Mouse (Mus musculus) heart, embryonic 16.5 days (tissue): Measurements from ENCODE around the gene Ccdc42. TPM values are rescaled to one million over a fixed set of nuclear protein-coding genes. Genes with fewer than 3 reads are reported as not detected.

ENCODE experiments used
- ATAC-seq: fragments of 200-750 bp; cut with Nextera tagmentation; replicated peaks from 2 replicates; pipeline ENCODE4 v1.8.0; 2017; ENCODE audit warnings: moderate number of reproducible peaks; ENCODE audit not compliant: insufficient read depth, low FRiP score; ENCODE audit errors: extremely low read depth
- H3K27ac ChIP-seq: fragments of 300-500 bp; sonication (generic); 2 replicates; pipeline ENCODE4 v1.5.1; 2014; ENCODE audit warnings: mild to moderate bottlenecking, low read length, control low read depth, moderate library complexity
- H3K27me3 ChIP-seq: fragments of 300-500 bp; sonication (generic); 2 replicates; pipeline ENCODE4 v1.6.1; 2014; ENCODE audit warnings: low read length, mixed read lengths; ENCODE audit not compliant: control insufficient read depth, insufficient read depth
- H3K36me3 ChIP-seq: fragments of 300-500 bp; sonication (generic); 2 replicates; pipeline ENCODE4 v1.6.1; 2014; ENCODE audit not compliant: control insufficient read depth, insufficient read depth
- H3K4me1 ChIP-seq: fragments of 300-500 bp; sonication (generic); 2 replicates; pipeline ENCODE4 v1.6.1; 2014; ENCODE audit warnings: low read length, mixed read lengths; ENCODE audit not compliant: control insufficient read depth, insufficient read depth
- H3K4me2 ChIP-seq: fragments of 300-500 bp; sonication (generic); 2 replicates; pipeline ENCODE4 v1.6.1; 2014; ENCODE audit warnings: low read depth, mild to moderate bottlenecking, control low read depth, low read length
- H3K4me3 ChIP-seq: fragments of 300-500 bp; sonication (generic); 2 replicates; pipeline ENCODE4 v1.5.1; 2014; ENCODE audit warnings: mild to moderate bottlenecking, control low read depth, low read length
- H3K9ac ChIP-seq: fragments of 300-500 bp; sonication (generic); 2 replicates; pipeline ENCODE4 v1.6.1; 2014; ENCODE audit warnings: low read length, control low read depth
- H3K9me3 ChIP-seq: fragments of 300-500 bp; sonication (generic); replicated peaks from 2 replicates; pipeline ENCODE4 v1.6.1; 2016; ENCODE audit warnings: low read length; ENCODE audit not compliant: control insufficient read depth
- WGBS: fragments of 180-500 bp; shearing (Covaris S2); extraction: QIAGEN DNeasy Blood & Tissue Kit; methylation state at CpG from one replicate; pipeline ENCODE4 v1.1.7; 2014; 5-methylcytosine and 5-hydroxymethylcytosine counted together
- polyA plus RNA-seq: library from polyadenylated mRNA; unstranded; fragments of >200 nt; fragmentation: Nextera tagmentation; extraction: Ambion mirVana; gene quantifications from 2 replicates; pipeline ENCODE4 v1.2.1, GENCODE M21; 2015

The Ccdc42 gene
- polyA plus RNA-seq: 1.1 and 1.5 TPM in 2 replicates

GRCm38 (mm10) chr11:68586721-68587120, at the start of gene Ccdc42:
Gene Ccdc42, plus strand, starts transcription at chr11:68587021.
- WGBS: 74% methylated on average over 5 of the region's 5 CpGs
- ATAC-seq: no peak
- peaks cover 4% of the 10 kb centered on the region; the same call in 1 of the 2 replicates for H3K4me1 ChIP-seq
- no peaks in the 10 kb centered on the region for H3K9me3 ChIP-seq
- H3K27ac ChIP-seq: no peak within 1 kb of the TSS
- H3K27me3 ChIP-seq: no peaks in the 10 kb centered on the region
- no peak within 1 kb of the TSS for H3K4me2 ChIP-seq
- H3K36me3 ChIP-seq: no peaks in the 10 kb centered on the region
- no peak within 1 kb of the TSS for H3K9ac ChIP-seq
- H3K4me3 ChIP-seq: no peak within 1 kb of the TSS

DNA sequence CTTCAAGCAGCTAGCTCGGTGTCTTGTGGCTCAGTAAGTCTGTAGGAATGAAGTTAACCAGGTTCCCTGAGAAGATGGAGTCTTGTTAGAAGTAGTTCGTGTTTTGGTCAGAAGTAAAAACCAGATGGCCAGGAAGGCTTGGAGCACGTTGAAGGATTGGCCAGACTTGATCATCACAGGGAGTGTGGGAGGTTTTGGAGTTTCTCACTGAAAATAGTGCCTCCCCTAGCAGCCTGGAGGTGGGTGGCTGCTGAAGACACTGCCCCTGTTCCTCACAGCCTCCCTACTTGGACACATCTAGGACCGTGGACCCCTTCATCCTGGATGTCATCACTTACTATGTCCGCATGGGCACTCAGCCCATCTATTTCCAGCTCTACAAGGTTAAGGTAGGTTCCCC, 47.2 kb upstream of the Ccdc42 start:
- no peaks in the 10 kb centered on the region for H3K27me3 ChIP-seq
- H3K4me2 ChIP-seq: no peak overlapping the region
- H3K27ac ChIP-seq: no peak overlapping the region
- no peak overlapping the region for H3K4me3 ChIP-seq
- no peak for ATAC-seq
- H3K9ac ChIP-seq: no peak overlapping the region
- H3K4me1 ChIP-seq: peaks cover under 1% of the 10 kb centered on the region
- WGBS: 56% methylated on average over 5 of the region's 5 CpGs
- H3K9me3 ChIP-seq: no peaks in the 10 kb centered on the region
- no peaks in the 10 kb centered on the region for H3K36me3 ChIP-seq

- Histone ChIP-seq H3K4me3 (no peak overlapping the region), H3K27me3 (no peaks in the 10 kb centered on the region), H3K36me3 (no peaks in the 10 kb centered on the region), H3K27ac (peak overlapping the region; percentile 64), H3K9ac (no peak overlapping the region), H3K4me1 (peaks cover 14% of the 10 kb centered on the region), H3K4me2 (0 out of 2 replicates have a peak overlapping the region, but pooled peaks have one; percentile 7), H3K9me3 (no peaks in the 10 kb centered on the region)
- 17% methylated on average over 8 of the region's 8 CpGs for WGBS
- no peak for ATAC-seq
These were observed 42.3 kb upstream of the Ccdc42 start for GRCm38 (mm10) chr11:68544554-68544953.

GRCm38 (mm10) chr11:68545172-68545571, 41.6 kb upstream of the Ccdc42 start:
- ATAC-seq: no peak; the same call in 1 of the 2 replicates
- no peaks in the 10 kb centered on the region for H3K27me3 ChIP-seq
- 0 out of 2 replicates have a peak overlapping the region, but pooled peaks have one; percentile 6 for H3K9ac ChIP-seq
- peaks cover 14% of the 10 kb centered on the region for H3K4me1 ChIP-seq
- no peaks in the 10 kb centered on the region for H3K9me3 ChIP-seq
- peak overlapping the region; percentile 64 for H3K27ac ChIP-seq
- 0 out of 2 replicates have a peak overlapping the region, but pooled peaks have one; percentile 7 for H3K4me2 ChIP-seq
- WGBS: 29% methylated on average over 7 of the region's 7 CpGs
- no peak overlapping the region for H3K4me3 ChIP-seq
- H3K36me3 ChIP-seq: no peaks in the 10 kb centered on the region

DNA sequence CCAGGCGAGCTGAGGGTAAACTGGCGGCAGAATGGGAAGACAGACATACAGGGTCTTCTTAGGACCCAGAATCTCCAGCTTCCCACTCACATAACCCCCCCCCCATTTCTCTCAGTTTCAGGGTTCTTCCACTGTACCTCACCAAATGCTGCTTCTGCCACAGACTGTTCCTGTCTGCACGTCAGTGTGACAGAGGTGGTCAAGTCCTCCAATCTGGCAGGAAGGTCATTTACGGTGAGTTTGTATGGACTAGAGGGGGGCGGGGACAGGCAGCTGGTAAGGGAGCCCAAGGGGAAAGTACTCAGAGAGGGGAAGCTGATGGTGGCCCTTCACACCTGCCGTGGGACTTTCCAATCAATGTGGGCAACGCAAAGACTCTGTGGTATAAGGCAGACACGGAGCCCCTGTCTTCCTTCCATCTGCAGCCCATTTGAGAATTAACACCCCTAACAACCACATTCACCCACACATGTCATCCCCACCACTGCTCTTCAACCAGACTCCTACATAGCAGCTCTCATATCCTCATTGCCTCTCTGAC, 41.1 kb upstream of the Ccdc42 start:
- Histone ChIP-seq H3K4me3 (no peak overlapping the region), H3K27ac (peak overlapping the region; percentile 64), H3K27me3 (no peaks in the 10 kb centered on the region), H3K4me1 (peaks cover 14% of the 10 kb centered on the region), H3K4me2 (no peak overlapping the region), H3K9ac (no peak overlapping the region), H3K9me3 (no peaks in the 10 kb centered on the region), H3K36me3 (no peaks in the 10 kb centered on the region)
- WGBS: 73% methylated on average over 8 of the region's 8 CpGs
- ATAC-seq: no peak

- WGBS: 51% methylated on average over 2 of the region's 2 CpGs
- Histone ChIP-seq H3K27me3 (no peaks in the 10 kb centered on the region), H3K4me3 (no peak overlapping the region), H3K36me3 (no peaks in the 10 kb centered on the region), H3K9me3 (no peaks in the 10 kb centered on the region), H3K27ac (no peak overlapping the region), H3K9ac (no peak overlapping the region), H3K4me2 (no peak overlapping the region), H3K4me1 (peaks cover 14% of the 10 kb centered on the region)
- no peak for ATAC-seq
These were observed 39.3 kb upstream of the Ccdc42 start for GRCm38 (mm10) chr11:68547484-68547883.

DNA sequence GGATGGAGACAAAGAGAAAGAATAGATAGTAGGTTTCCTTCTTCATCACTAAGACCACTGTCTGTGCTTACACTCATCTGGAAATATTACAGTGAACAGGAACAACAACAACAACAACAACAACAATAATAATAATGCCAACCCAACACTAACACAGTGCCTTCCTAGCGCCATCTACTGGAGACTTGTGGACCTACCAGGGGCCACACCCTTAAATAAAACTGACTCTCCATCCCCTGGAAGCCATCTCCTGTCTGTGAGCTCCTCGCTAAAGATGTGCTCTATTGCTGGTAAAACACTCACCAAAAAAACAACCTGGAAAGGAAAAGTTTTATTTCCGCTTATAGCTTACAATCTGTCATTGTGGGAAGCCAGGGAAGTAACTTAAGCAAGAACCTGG, 37.2 kb upstream of the Ccdc42 start:
- Histone ChIP-seq H3K9me3 (no peaks in the 10 kb centered on the region), H3K4me3 (no peak overlapping the region), H3K4me1 (peaks cover 17% of the 10 kb centered on the region), H3K4me2 (no peak overlapping the region), H3K36me3 (no peaks in the 10 kb centered on the region), H3K27me3 (no peaks in the 10 kb centered on the region), H3K9ac (no peak overlapping the region), H3K27ac (no peak overlapping the region)
- WGBS: 45% methylated on average over 3 of the region's 3 CpGs
- ATAC-seq: no peak

DNA sequence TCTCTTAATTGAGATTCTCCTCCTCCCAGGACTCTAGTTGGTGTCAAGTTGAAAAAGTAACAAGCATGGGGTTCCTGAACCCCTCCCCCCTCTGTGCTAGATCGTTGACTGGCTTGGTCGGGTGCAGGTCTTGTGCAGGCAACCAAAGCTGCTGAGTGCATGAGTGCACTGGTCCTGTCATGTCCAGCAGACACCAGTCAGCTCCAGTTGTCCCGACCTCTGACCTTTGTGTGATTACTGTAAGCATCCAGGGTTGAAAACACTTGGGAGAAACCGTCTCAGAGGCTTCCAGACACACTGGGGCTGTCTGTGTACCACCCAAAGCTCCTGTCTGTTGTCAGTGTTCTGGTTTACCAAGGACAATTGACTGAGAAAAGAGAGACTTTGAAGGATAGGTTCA, 36.5 kb upstream of the Ccdc42 start:
- Histone ChIP-seq H3K4me1 (peaks cover 9% of the 10 kb centered on the region), H3K9ac (no peak overlapping the region), H3K9me3 (no peaks in the 10 kb centered on the region), H3K4me2 (no peak overlapping the region), H3K27ac (no peak overlapping the region), H3K4me3 (no peak overlapping the region), H3K36me3 (no peaks in the 10 kb centered on the region), H3K27me3 (no peaks in the 10 kb centered on the region)
- WGBS: 50% methylated on average over 4 of the region's 4 CpGs
- no peak for ATAC-seq

- H3K9me3 ChIP-seq: no peaks in the 10 kb centered on the region
- WGBS: 37% methylated on average over 8 of the region's 8 CpGs
- no peak overlapping the region for H3K27ac ChIP-seq
- no peak overlapping the region for H3K4me3 ChIP-seq
- no peak overlapping the region for H3K9ac ChIP-seq
- H3K36me3 ChIP-seq: no peaks in the 10 kb centered on the region
- 0 out of 2 replicates have a peak, but pooled peaks have one; percentile 33 for ATAC-seq
- H3K4me1 ChIP-seq: peaks cover 6% of the 10 kb centered on the region; the same call in 1 of the 2 replicates
- no peak overlapping the region for H3K4me2 ChIP-seq
- H3K27me3 ChIP-seq: peaks cover 10% of the 10 kb centered on the region
These were observed 32.8 kb upstream of the Ccdc42 start for GRCm38 (mm10) chr11:68553981-68554471.
